Mouse (Mus musculus) thymus, adult 18-20 months (tissue): ENCODE measurements around the gene Mpnd.

Source experiments
- DNase-seq, 2 experiments: peaks; one replicate each; pipeline ENCODE4 v3.0.0; 2022; ENCODE audit warnings: mixed read lengths in 2 of 2

Mpnd gene

GRCm38 (mm10) chr17:56020400-56021084, 15.0 kb downstream of the Mpnd start:
- no peak for DNase-seq

DNA sequence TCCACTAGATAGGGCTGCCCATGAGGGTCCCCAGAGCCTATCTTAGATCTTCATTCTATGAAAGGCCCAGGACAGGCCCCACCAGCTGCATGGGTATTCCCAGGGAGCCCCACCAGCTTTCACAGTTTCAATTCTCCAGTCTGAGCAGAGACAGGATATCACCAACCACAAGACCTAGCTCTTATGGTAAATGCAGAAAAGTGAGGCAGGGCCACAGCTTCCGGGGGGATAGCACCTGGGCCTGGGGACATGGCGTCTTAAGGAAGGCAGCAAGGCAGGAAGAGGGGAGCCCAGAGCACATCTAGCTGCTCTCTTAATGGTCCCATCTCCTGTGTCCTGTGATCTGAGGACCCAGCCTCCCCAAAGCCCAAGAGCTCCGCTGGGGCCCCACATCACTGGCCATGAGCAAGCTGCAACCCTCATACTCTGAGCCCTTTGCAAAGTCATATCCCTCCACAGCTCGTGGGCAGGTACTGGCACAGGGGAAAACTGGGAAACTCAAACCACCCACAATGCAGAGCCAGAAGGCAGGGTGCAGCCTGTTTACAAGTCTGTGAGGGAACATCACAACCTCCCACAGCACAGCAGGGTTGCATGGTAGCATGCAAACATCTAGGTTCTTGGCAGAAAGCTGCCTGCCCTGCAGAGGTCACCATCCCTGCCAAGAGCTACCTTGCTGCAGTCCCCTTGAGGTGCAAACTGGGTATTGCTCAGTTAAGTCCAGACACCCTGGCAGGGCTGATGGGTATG, 15.8 kb downstream of the Mpnd start:
- peak; percentile 78 to 84 for DNase-seq

GRCm38 (mm10) chr17:56022131-56022988, 16.8 kb downstream of the Mpnd start:
- DNase-seq = no peak

DNA sequence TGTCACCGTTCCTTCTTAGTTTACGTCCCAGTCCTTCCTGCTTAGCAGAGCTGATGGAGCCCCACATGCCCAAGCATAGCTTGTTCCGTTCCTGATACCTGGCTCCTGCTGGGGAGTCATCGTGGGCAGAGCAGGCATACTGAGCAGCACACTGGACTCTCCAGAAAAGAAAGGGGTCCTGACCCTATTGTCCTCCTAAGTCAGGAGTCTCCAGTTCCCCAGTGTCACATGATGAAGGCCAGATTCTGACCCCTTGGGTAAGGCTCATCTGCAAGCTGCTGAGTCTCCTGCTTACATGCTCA, 17.4 kb downstream of the Mpnd start:
- no peak for DNase-seq

GRCm38 (mm10) chr17:56023386-56023785, 17.9 kb downstream of the Mpnd start:
- no peak for DNase-seq

- no peak for DNase-seq
Observed at GRCm38 (mm10) chr17:56024476-56024875, 19.0 kb downstream of the Mpnd start.

GRCm38 (mm10) chr17:56024931-56025330, 19.4 kb downstream of the Mpnd start:
- DNase-seq = no peak

DNA sequence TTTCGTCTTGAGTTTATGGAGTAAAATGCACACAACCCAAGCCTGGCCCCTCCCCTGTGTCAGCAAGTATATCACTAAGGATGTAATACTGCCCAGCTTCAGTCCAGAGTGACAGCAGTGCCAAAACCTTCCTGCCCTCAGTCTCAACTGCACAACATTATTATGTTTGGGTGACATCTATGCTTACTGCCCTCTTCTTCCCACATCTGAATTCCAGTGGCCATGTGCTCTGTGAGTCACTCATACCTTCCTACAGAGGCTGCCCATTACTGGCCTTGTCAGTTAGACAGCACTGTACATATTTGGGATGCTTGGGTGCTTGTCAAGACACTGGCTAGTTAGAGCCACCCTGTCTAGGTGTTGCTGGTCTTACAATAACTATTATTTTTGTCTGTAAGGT, 20.8 kb downstream of the Mpnd start:
- DNase-seq = no peak

- DNase-seq = no peak
Observed at GRCm38 (mm10) chr17:56026881-56027280, 21.4 kb downstream of the Mpnd start.

GRCm38 (mm10) chr17:56027801-56028441, 22.4 kb downstream of the Mpnd start:
- no peak for DNase-seq

- no peak for DNase-seq
Observed at GRCm38 (mm10) chr17:56030238-56030870, 24.8 kb downstream of the Mpnd start.

- no peak for DNase-seq
Observed at GRCm38 (mm10) chr17:56030919-56031318, 25.4 kb downstream of the Mpnd start.

- no peak for DNase-seq
Observed at GRCm38 (mm10) chr17:56031431-56031830, 25.9 kb downstream of the Mpnd start.

GRCm38 (mm10) chr17:56032127-56032733, 26.7 kb downstream of the Mpnd start:
- DNase-seq = no peak

- DNase-seq = no peak
Observed at GRCm38 (mm10) chr17:56032831-56033230, 27.3 kb downstream of the Mpnd start.

DNA sequence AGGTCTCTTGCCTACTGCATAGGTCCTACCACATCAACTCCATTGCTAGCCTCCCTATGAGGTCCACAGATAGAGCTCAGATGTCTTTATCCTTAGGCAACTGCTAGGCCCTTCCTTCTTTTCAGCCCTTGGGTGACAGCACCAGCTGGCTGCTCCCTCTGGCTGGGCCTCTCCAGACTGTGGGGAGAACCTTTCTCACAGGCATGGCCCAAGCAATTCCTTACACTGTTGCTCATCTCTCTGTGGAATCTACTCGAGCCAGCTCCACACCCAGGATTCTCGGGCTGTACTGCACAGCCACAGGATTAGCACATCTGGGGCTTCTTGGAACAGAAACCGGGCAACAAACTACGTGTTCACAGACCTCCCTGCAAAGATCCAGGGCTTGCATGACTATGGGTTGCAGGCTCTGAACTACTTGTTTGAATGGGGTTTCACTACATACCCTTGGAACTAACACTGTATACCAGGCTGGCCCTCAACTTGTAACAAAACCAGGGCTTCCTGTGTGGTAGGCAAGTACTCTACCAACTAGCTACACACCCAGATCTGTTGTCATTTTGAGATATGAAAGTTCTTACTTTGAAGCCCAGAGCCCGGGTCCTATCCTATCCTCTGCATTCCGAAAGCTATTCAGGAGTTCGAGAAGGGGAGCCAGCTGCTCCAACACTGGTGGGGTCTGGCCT, 28.7 kb downstream of the Mpnd start:
- no peak for DNase-seq

DNA sequence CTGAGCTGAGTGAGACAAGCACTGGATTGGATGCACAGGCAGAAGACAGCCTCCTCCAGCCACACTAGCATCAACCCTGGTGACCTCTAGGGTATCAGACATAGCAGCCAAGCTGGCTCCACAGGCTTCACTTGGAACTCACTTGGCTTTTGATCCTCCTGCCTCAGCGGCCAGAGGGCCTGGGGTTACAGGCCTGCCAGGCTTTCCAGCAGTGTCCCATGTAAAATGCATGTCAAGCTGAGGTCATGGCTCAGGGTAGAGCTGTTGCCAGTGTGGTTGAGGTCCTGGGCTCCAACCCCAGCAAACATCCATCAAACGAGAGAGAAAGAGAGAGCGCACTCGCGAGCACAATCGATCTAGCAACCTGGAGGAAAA, 29.2 kb downstream of the Mpnd start:
- DNase-seq = no peak

- no peak for DNase-seq
Observed at GRCm38 (mm10) chr17:56035216-56035615, 29.7 kb downstream of the Mpnd start.

- peak; percentile 98 to 99 for DNase-seq
Observed at GRCm38 (mm10) chr17:56036176-56036900, 30.8 kb downstream of the Mpnd start, which contains the start of gene Sh3gl1. Gene Sh3gl1 (minus strand): TSS chr17:56036635.

- no peak for DNase-seq
Observed at GRCm38 (mm10) chr17:56036901-56037287, 31.4 kb downstream of the Mpnd start.
